ENCODE assay signal across 10 mouse cellular contexts in genomic region chr13:9278636-9279035, GRCm38 (mm10). TPM values are rescaled to one million over a fixed set of nuclear protein-coding genes. Genes with fewer than 3 reads are reported as not detected.
DNase-seq lines count a peak whose midpoint lies in the region; ATAC-seq and TF ChIP-seq lines count a peak whose summit lies in the region.
"Had no signal": no experiment of that assay in that cellular context is flagged by ENCODE, and none has a peak within 500 bp of the region (broad histone marks: within the 10 kb centered on the region; RNA-seq: fewer than 3 reads in every experiment).

No protein-coding gene starts in this region.

- ATAC-seq in heart, postnatal 0 days (ENCODE audit: insufficient read depth, low read depth), result no peak
- no peak for ATAC-seq in forebrain, embryonic 14.5 days
- no peak for ATAC-seq in neural tube, embryonic 12.5 days (ENCODE audit: low FRiP score, low read depth)
- no peak for ATAC-seq in erythroid progenitor cell, adult 5-6 weeks (replicated peaks; ENCODE audit: low FRiP score, poor library complexity, severe bottlenecking)

- TF ChIP-seq CTCF in heart, postnatal 0 days (IDR thresholded peaks at IDR 0.05; ENCODE audit: low read depth), result no peak

- peaks cover 28% of the 10 kb centered on the region for H3K4me1 ChIP-seq in heart, postnatal 0 days (ENCODE audit: control insufficient read depth, insufficient read depth)
- H3K4me1 ChIP-seq in forebrain, embryonic 14.5 days (ENCODE audit: control insufficient read depth, insufficient read depth, low read length), result peaks cover 23% of the 10 kb centered on the region
- H3K4me1 ChIP-seq in neural tube, embryonic 12.5 days, result peaks cover 12% of the 10 kb centered on the region

- DNase-seq in heart, postnatal 0 days (ENCODE audit: low spot score), result no peak
- no peak for DNase-seq in heart, adult 9 months (ENCODE audit: low spot score in 2 of 2)
- DNase-seq in forebrain, embryonic 14.5 days (ENCODE audit: low spot score), result no peak
- DNase-seq in induced T-regulatory cell, adult 2 months (ENCODE audit: low read depth), result peak; percentile 3
- DNase-seq in lung, postnatal 14 days, result no peak
- no peak for DNase-seq in urinary bladder, postnatal 4 days (ENCODE audit: low spot score in 2 of 2)
- DNase-seq: gastrocnemius, postnatal 36 days; liver, embryonic 13.5 days had no signal

- no peak overlapping the region for H3K27ac ChIP-seq in heart, postnatal 0 days (ENCODE audit: low read depth)
- H3K27ac ChIP-seq in forebrain, embryonic 14.5 days (ENCODE audit: low read depth, low read length), result no peak overlapping the region
- H3K27ac ChIP-seq in neural tube, embryonic 12.5 days, result no peak overlapping the region
- H3K27ac ChIP-seq: liver, embryonic 13.5 days had no signal

- WGBS in heart, postnatal 0 days, result 67% methylated on average over 5 of the region's 5 CpGs
- 88% methylated on average over 5 of the region's 5 CpGs for WGBS in forebrain, embryonic 14.5 days
- WGBS in neural tube, embryonic 12.5 days, result 85% methylated on average over 5 of the region's 5 CpGs

- H3K36me3 ChIP-seq in heart, postnatal 0 days (replicated peaks; ENCODE audit: control insufficient read depth, insufficient read depth, low read length), result no peaks in the 10 kb centered on the region
- H3K36me3 ChIP-seq in forebrain, embryonic 14.5 days (ENCODE audit: control insufficient read depth, insufficient read depth, low read length), result no peaks in the 10 kb centered on the region
- H3K36me3 ChIP-seq in neural tube, embryonic 12.5 days, result no peaks in the 10 kb centered on the region
- H3K36me3 ChIP-seq: liver, embryonic 13.5 days had no signal

- no peaks in the 10 kb centered on the region for H3K27me3 ChIP-seq in heart, postnatal 0 days (ENCODE audit: control insufficient read depth, insufficient read depth, low read length)
- H3K27me3 ChIP-seq in forebrain, embryonic 14.5 days (replicated peaks; ENCODE audit: control insufficient read depth, insufficient read depth, low read length), result no peaks in the 10 kb centered on the region
- no peaks in the 10 kb centered on the region for H3K27me3 ChIP-seq in neural tube, embryonic 12.5 days (replicated peaks)

- H3K9me3 ChIP-seq in heart, postnatal 0 days (replicated peaks; ENCODE audit: control insufficient read depth, low read length), result no peaks in the 10 kb centered on the region
- no peaks in the 10 kb centered on the region for H3K9me3 ChIP-seq in forebrain, embryonic 14.5 days (replicated peaks; ENCODE audit: control insufficient read depth, low read length)
- no peaks in the 10 kb centered on the region for H3K9me3 ChIP-seq in neural tube, embryonic 12.5 days
- H3K9me3 ChIP-seq: liver, embryonic 13.5 days had no signal

- peak overlapping the region; percentile 90 for H3K4me2 ChIP-seq in heart, postnatal 0 days (ENCODE audit: low read depth, low read length)
- peak overlapping the region; percentile 72 for H3K4me2 ChIP-seq in forebrain, embryonic 14.5 days (ENCODE audit: low read length)
- peak overlapping the region; percentile 69 for H3K4me2 ChIP-seq in neural tube, embryonic 12.5 days (replicated peaks)

- TF ChIP-seq EP300 in heart, postnatal 0 days (IDR thresholded peaks at IDR 0.05; ENCODE audit: low read depth), result no peak

- H3K9ac ChIP-seq in heart, postnatal 0 days (replicated peaks; ENCODE audit: low read depth, low read length), result no peak overlapping the region
- H3K9ac ChIP-seq in forebrain, embryonic 14.5 days (ENCODE audit: low read length), result 0 out of 2 replicates have a peak overlapping the region, but pooled peaks have one; percentile 7
- H3K9ac ChIP-seq in neural tube, embryonic 12.5 days, result no peak overlapping the region; the same call in 1 of the 2 replicates
- H3K9ac ChIP-seq: liver, embryonic 13.5 days had no signal

- H3K4me3 ChIP-seq in heart, postnatal 0 days (ENCODE audit: low read depth, low read length), result peak overlapping the region; percentile 91
- H3K4me3 ChIP-seq in forebrain, embryonic 14.5 days (ENCODE audit: low read depth, low read length), result peak overlapping the region; percentile 94
- peak overlapping the region; percentile 95; the same call in 1 of the 2 replicates for H3K4me3 ChIP-seq in neural tube, embryonic 12.5 days

RNA-seq across cellular contexts. Expression of gene Dip2c, which starts 2.3 kb away (rescaled TPM):
- 55.8 and 63.6 TPM in 2 replicates for total RNA-seq in heart, postnatal 0 days (2014; rRNA removed; ENCODE audit: low replicate concordance)
- polyA plus RNA-seq in heart, postnatal 0 days (2015; fragmentation: Nextera tagmentation; extraction: Ambion mirVana), result 6.1 and 7.1 TPM in 2 replicates
- 13.2 and 15.6 TPM in 2 replicates for polyA plus RNA-seq in forebrain, embryonic 14.5 days (2014; fragmentation: Nextera tagmentation; extraction: Ambion mirVana)
- 10.7 and 12.0 TPM in 2 replicates for polyA plus RNA-seq in neural tube, embryonic 12.5 days (2016; fragmentation: Nextera tagmentation; extraction: Ambion mirVana)
- total RNA-seq in erythroid progenitor cell, adult 5-6 weeks (2015; ENCODE audit: low replicate concordance), result 0.72 and 0.84 TPM in 2 replicates
- 1.1 and 1.2 TPM in 2 replicates for total RNA-seq in erythroid progenitor cell, adult 5-6 weeks (2017; ENCODE audit: low replicate concordance)
